Mouse (Mus musculus) heart, adult 2 months (tissue): Measurements from ENCODE around the gene Elf1. TPM values are rescaled to one million over a fixed set of nuclear protein-coding genes. Genes with fewer than 3 reads are reported as not detected.

ENCODE experiments used
- DNase-seq, 2 experiments: peaks; one replicate each; pipeline ENCODE4 v3.0.0; 2021
- H3K27ac ChIP-seq: fragments of 200-600 bp; 2 replicates; pipeline ENCODE4 v1.8.1; 2022
- H3K27me3 ChIP-seq: fragments of 200-500 bp; 2 replicates; pipeline ENCODE4 v1.6.1; 2012; ENCODE audit warnings: mild to moderate bottlenecking, low read length, inconsistent platforms, mixed read lengths; ENCODE audit not compliant: control insufficient read depth, insufficient read depth
- H3K36me3 ChIP-seq: fragments of 200-500 bp; 2 replicates; pipeline ENCODE4 v1.6.1; 2012; ENCODE audit warnings: low read length, inconsistent platforms; ENCODE audit not compliant: control insufficient read depth, insufficient read depth
- H3K4me1 ChIP-seq: fragments of 200-500 bp; 2 replicates; pipeline ENCODE4 v1.6.1; 2011; ENCODE audit warnings: low read length; ENCODE audit not compliant: control insufficient read depth, insufficient read depth
- H3K4me3 ChIP-seq: fragments of 200-600 bp; 2 replicates; pipeline ENCODE4 v1.8.1; 2022
- H3K79me2 ChIP-seq: fragments of 200-500 bp; replicated peaks from 2 replicates; pipeline ENCODE4 v1.6.1; 2012; ENCODE audit warnings: mild to moderate bottlenecking, inconsistent platforms, low read length, moderate library complexity, mixed read lengths; ENCODE audit not compliant: control insufficient read depth, insufficient read depth
- H3K9ac ChIP-seq: fragments of 200-500 bp; 2 replicates; pipeline ENCODE4 v1.6.1; 2012; ENCODE audit warnings: low read depth, mild to moderate bottlenecking, control low read depth, inconsistent platforms, low read length, mixed read lengths
- CTCF ChIP-seq: fragments of 200-600 bp; IDR thresholded peaks from 2 replicates; pipeline ENCODE4 v1.8.1; 2022; ENCODE audit warnings: antibody characterized with exemption, mild to moderate bottlenecking, moderate library complexity
- EP300 ChIP-seq: fragments of 200-500 bp; IDR thresholded peaks from 2 replicates; pipeline ENCODE4 v1.6.1; 2011; ENCODE audit warnings: low read depth, low read length, control low read depth; ENCODE audit not compliant: insufficient read depth
- POLR2A ChIP-seq: fragments of 200-500 bp; IDR thresholded peaks from 2 replicates; pipeline ENCODE4 v1.6.1; 2011; ENCODE audit warnings: mild to moderate bottlenecking, low read depth, low read length, control low read depth; ENCODE audit not compliant: insufficient read depth
- whole genome bisulfite sequencing: fragments of 180-500 bp; shearing (Covaris S2); methylation state at CpG from one replicate; pipeline ENCODE4 v1.1.7; 2018; 5-methylcytosine and 5-hydroxymethylcytosine counted together
- intact Hi-C: fragments of 180-260 bp; cut with DNase I; formaldehyde crosslinking; loops from one replicate; pipeline ENCODE4 v1.15.1; 2025
- polyA plus RNA-seq: library from polyadenylated mRNA; depleted of rRNA; stranded (reverse); fragments of >200 nt; gene quantifications from 2 replicates; pipeline ENCODE4 v1.2.3, GENCODE M21; 2012
- total RNA-seq, 2 experiments: library from RNA; stranded (reverse); gene quantifications; 2 replicates each; pipeline ENCODE4 v1.2.3; 2021

The Elf1 gene
- total and polyA plus RNA-seq, 3 experiments = 6.6 to 13.7 (median 13.3) TPM

- TF ChIP-seq POLR2A = no peak
- no peak for TF ChIP-seq CTCF
- no peak for TF ChIP-seq EP300
- Histone ChIP-seq H3K9ac (no peak overlapping the region), H3K36me3 (peaks cover 25% of the 10 kb centered on the region), H3K27ac (peak overlapping the region; percentile 15; the same call in 1 of the 2 replicates), H3K27me3 (no peaks in the 10 kb centered on the region), H3K4me1 (peaks cover 22% of the 10 kb centered on the region), H3K4me3 (no peak overlapping the region), H3K79me2 (peaks cover 17% of the 10 kb centered on the region)
- 41% methylated on average over 9 of the region's 9 CpGs for WGBS
- intact Hi-C loops = no loop called here
- no peak for DNase-seq
These were observed 18.3 kb downstream of the Elf1 start for GRCm38 (mm10) chr14:79499326-79499725.

- no peaks in the 10 kb centered on the region for H3K27me3 ChIP-seq
- H3K27ac ChIP-seq = peak overlapping the region; percentile 21; the same call in 1 of the 2 replicates
- no peak overlapping the region for H3K9ac ChIP-seq
- peaks cover 17% of the 10 kb centered on the region for H3K79me2 ChIP-seq
- WGBS = 39% methylated on average over 4 of the region's 4 CpGs
- peaks cover 25% of the 10 kb centered on the region for H3K36me3 ChIP-seq
- DNase-seq = no peak
- TF ChIP-seq POLR2A (no peak), EP300 (no peak), CTCF (no peak)
- peaks cover 22% of the 10 kb centered on the region for H3K4me1 ChIP-seq
- no peak overlapping the region for H3K4me3 ChIP-seq
- intact Hi-C loops = no loop called here
These were observed 19.8 kb downstream of the Elf1 start for GRCm38 (mm10) chr14:79500756-79501155.

- H3K9ac ChIP-seq = no peak overlapping the region
- peaks cover 24% of the 10 kb centered on the region for H3K4me1 ChIP-seq
- 18% methylated on average over 5 of the region's 5 CpGs for WGBS
- intact Hi-C loops = loop anchor here (1.0 kb wide), 1 partner anchor 17 kb away; no protein-coding TSS in a partner anchor
- peak; percentile 61 to 63 for DNase-seq
- no peaks in the 10 kb centered on the region for H3K27me3 ChIP-seq
- H3K27ac ChIP-seq = peak overlapping the region; percentile 57
- H3K79me2 ChIP-seq = peaks cover 14% of the 10 kb centered on the region
- TF ChIP-seq CTCF (peak; percentile 33; the same call in 1 of the 2 replicates), EP300 (no peak), POLR2A (no peak)
- no peak overlapping the region for H3K4me3 ChIP-seq
- peaks cover 24% of the 10 kb centered on the region for H3K36me3 ChIP-seq
These were observed 22.5 kb downstream of the Elf1 start for GRCm38 (mm10) chr14:79503371-79504075.

- Histone ChIP-seq H3K4me3 (no peak overlapping the region), H3K9ac (no peak overlapping the region), H3K36me3 (peaks cover 24% of the 10 kb centered on the region), H3K4me1 (peaks cover 22% of the 10 kb centered on the region), H3K27ac (peak overlapping the region; percentile 57), H3K79me2 (peaks cover 9% of the 10 kb centered on the region), H3K27me3 (no peaks in the 10 kb centered on the region)
- intact Hi-C loops = loop anchor here (1.0 kb wide), 1 partner anchor 18 kb away; no protein-coding TSS in a partner anchor
- 94% methylated on average over 7 of the region's 7 CpGs for WGBS
- DNase-seq = no peak
- no peak for TF ChIP-seq CTCF
- TF ChIP-seq EP300 = no peak
These were observed 23.4 kb downstream of the Elf1 start for GRCm38 (mm10) chr14:79504246-79505006.

GRCm38 (mm10) chr14:79506207-79506606 is 25.2 kb downstream of the Elf1 start:
- peak overlapping the region; percentile 9; the same call in 1 of the 2 replicates for H3K27ac ChIP-seq
- TF ChIP-seq POLR2A (no peak), EP300 (no peak), CTCF (no peak)

More at GRCm38 (mm10) chr14:79506207-79506606, 25.2 kb downstream of the Elf1 start:
- H3K27me3 ChIP-seq = no peaks in the 10 kb centered on the region
- intact Hi-C loops = no loop called here
- no peak overlapping the region for H3K9ac ChIP-seq
- peaks cover 21% of the 10 kb centered on the region for H3K36me3 ChIP-seq
- no peak for DNase-seq
- WGBS = 69% methylated on average over 9 of the region's 9 CpGs
- H3K4me1 ChIP-seq = peaks cover 17% of the 10 kb centered on the region
- H3K79me2 ChIP-seq = peaks cover 6% of the 10 kb centered on the region; the same call in 1 of the 2 replicates
- H3K4me3 ChIP-seq = no peak overlapping the region
